Mouse (Mus musculus) frontal cortex, adult 2 months (tissue): ENCODE data around the gene Arpp21. TPM values are rescaled to one million over a fixed set of nuclear protein-coding genes. Genes with fewer than 3 reads are reported as not detected.
"Not testable (repeated sequence)": the region's sequence is repeated elsewhere in the genome, so short reads cannot be mapped to it uniquely, and the experiment has no call there.

Experiments used
- DNase-seq, 2 experiments: peaks; one replicate each; pipeline ENCODE4 v3.0.0; 2022; ENCODE audit warnings: low spot score in 1 of 2; ENCODE audit errors: extremely low spot score in 1 of 2
- polyA plus RNA-seq: library from polyadenylated mRNA; depleted of rRNA; stranded (reverse); fragments of >200 nt; gene quantifications from 2 replicates; pipeline ENCODE4 v1.2.3, GENCODE M21; 2012

Arpp21 gene
- polyA plus RNA-seq, 1 experiment: 427 TPM

- no peak for DNase-seq
Measured at GRCm38 (mm10) chr9:112037732-112038131, 198.0 kb downstream of the Arpp21 start.

- DNase-seq: not testable (repeated sequence)
Measured at GRCm38 (mm10) chr9:112033840-112034239, 201.9 kb downstream of the Arpp21 start.

GRCm38 (mm10) chr9:112032169-112032568 is 203.6 kb downstream of the Arpp21 start:
- DNase-seq: no peak

GRCm38 (mm10) chr9:112023562-112024015 is 212.1 kb downstream of the Arpp21 start:
- DNase-seq: no peak

GRCm38 (mm10) chr9:112023111-112023510 is 212.6 kb downstream of the Arpp21 start:
- DNase-seq: no peak
